Mouse (Mus musculus): Measurements from ENCODE around the gene Ndst2.

GRCm38 (mm10) chr14:20729871-20730270, 4.5 kb downstream of the Ndst2 start:
- no peak for TF ChIP-seq POLR2A (IDR thresholded peaks at IDR 0.05; ENCODE audit: insufficient read depth, low read depth, low read length)
- TF ChIP-seq CTCF (IDR thresholded peaks at IDR 0.05; ENCODE audit: insufficient read depth, low read depth, low read length) = no peak
